Mouse (Mus musculus): ENCODE data around the gene Tomm20. TPM values are rescaled to one million over a fixed set of nuclear protein-coding genes. Genes with fewer than 3 reads are reported as not detected.

Tomm20 gene
- total RNA-seq (2014; rRNA removed) (22.6 and 57.1 TPM in 2 replicates), polyA plus RNA-seq (2012; rRNA removed) (233 and 251 TPM in 2 replicates)

GRCm38 (mm10) chr8:126945730-126946163, at the start of gene Tomm20:
Tomm20 (minus strand) TSS chr8:126945844.
- peak; percentile 85 for DNase-seq (ENCODE audit: extremely low read depth, low read depth, low spot score)
- Histone ChIP-seq H3K9ac (ENCODE audit: low read depth, low read length) (peak within 1 kb of the TSS; percentile 94), H3K4me1 (ENCODE audit: control insufficient read depth, insufficient read depth, low read length) (peaks cover 17% of the 10 kb centered on the region), H3K27ac (replicated peaks; ENCODE audit: insufficient read depth, low read depth, low read length) (peak within 1 kb of the TSS; percentile 77), H3K36me3 (ENCODE audit: control insufficient read depth, insufficient read depth, low read length) (peaks cover 12% of the 10 kb centered on the region; the same call in 1 of the 2 replicates), H3K4me3 (ENCODE audit: insufficient read depth, low read depth, low read length) (peak within 1 kb of the TSS; percentile 95), H3K79me2 (ENCODE audit: control insufficient read depth, insufficient read depth, low read length) (peaks cover 31% of the 10 kb centered on the region), H3K27me3 (ENCODE audit: control insufficient read depth, insufficient read depth, low read length) (no peaks in the 10 kb centered on the region)
- under 1% methylated on average over 48 of the region's 48 CpGs for WGBS
- TF ChIP-seq CTCF (IDR thresholded peaks at IDR 0.05; ENCODE audit: low read depth, low read length), result no peak
- TF ChIP-seq POLR2A (IDR thresholded peaks at IDR 0.05; ENCODE audit: extremely low read depth, insufficient read depth, low read length), result peak; percentile 60; the same call in 1 of the 2 replicates

GRCm38 (mm10) chr8:126994506-126994905, 48.9 kb upstream of the Tomm20 start:
- Histone ChIP-seq H3K36me3 (ENCODE audit: control insufficient read depth, insufficient read depth, low read length) (no peaks in the 10 kb centered on the region), H3K27ac (replicated peaks; ENCODE audit: insufficient read depth, low read depth, low read length) (no peak overlapping the region), H3K4me3 (ENCODE audit: insufficient read depth, low read depth, low read length) (no peak overlapping the region), H3K4me1 (ENCODE audit: control insufficient read depth, insufficient read depth, low read length) (no peaks in the 10 kb centered on the region), H3K27me3 (ENCODE audit: control insufficient read depth, insufficient read depth, low read length) (no peaks in the 10 kb centered on the region), H3K9ac (ENCODE audit: low read depth, low read length) (no peak overlapping the region), H3K79me2 (ENCODE audit: control insufficient read depth, insufficient read depth, low read length) (no peaks in the 10 kb centered on the region)
- DNase-seq (ENCODE audit: extremely low read depth, low read depth, low spot score), result no peak
- 85% methylated on average over 1 of the region's 1 CpGs for WGBS
- TF ChIP-seq POLR2A (IDR thresholded peaks at IDR 0.05; ENCODE audit: extremely low read depth, insufficient read depth, low read length), result no peak
- TF ChIP-seq CTCF (IDR thresholded peaks at IDR 0.05; ENCODE audit: low read depth, low read length), result no peak

- no peak overlapping the region for H3K27ac ChIP-seq (replicated peaks; ENCODE audit: insufficient read depth, low read depth, low read length)
- no peak for DNase-seq (ENCODE audit: extremely low read depth, low read depth, low spot score)
- no peak overlapping the region for H3K4me3 ChIP-seq (ENCODE audit: insufficient read depth, low read depth, low read length)
- H3K36me3 ChIP-seq (ENCODE audit: control insufficient read depth, insufficient read depth, low read length), result no peaks in the 10 kb centered on the region
- no peaks in the 10 kb centered on the region for H3K4me1 ChIP-seq (ENCODE audit: control insufficient read depth, insufficient read depth, low read length)
- no peak for TF ChIP-seq CTCF (IDR thresholded peaks at IDR 0.05; ENCODE audit: low read depth, low read length)
- TF ChIP-seq POLR2A (IDR thresholded peaks at IDR 0.05; ENCODE audit: extremely low read depth, insufficient read depth, low read length), result no peak
- no peaks in the 10 kb centered on the region for H3K27me3 ChIP-seq (ENCODE audit: control insufficient read depth, insufficient read depth, low read length)
- 87% methylated on average over 5 of the region's 5 CpGs for WGBS
- no peak overlapping the region for H3K9ac ChIP-seq (ENCODE audit: low read depth, low read length)
- no peaks in the 10 kb centered on the region for H3K79me2 ChIP-seq (ENCODE audit: control insufficient read depth, insufficient read depth, low read length)
These were observed 43.9 kb upstream of the Tomm20 start for GRCm38 (mm10) chr8:126989363-126990153.

- no peak overlapping the region for H3K27ac ChIP-seq (replicated peaks; ENCODE audit: insufficient read depth, low read depth, low read length)
- H3K79me2 ChIP-seq (ENCODE audit: control insufficient read depth, insufficient read depth, low read length), result no peaks in the 10 kb centered on the region
- H3K4me1 ChIP-seq (ENCODE audit: control insufficient read depth, insufficient read depth, low read length), result no peaks in the 10 kb centered on the region
- no peak overlapping the region for H3K9ac ChIP-seq (ENCODE audit: low read depth, low read length)
- H3K27me3 ChIP-seq (ENCODE audit: control insufficient read depth, insufficient read depth, low read length), result no peaks in the 10 kb centered on the region
- H3K4me3 ChIP-seq (ENCODE audit: insufficient read depth, low read depth, low read length), result no peak overlapping the region
- DNase-seq (ENCODE audit: extremely low read depth, low read depth, low spot score), result no peak
- H3K36me3 ChIP-seq (ENCODE audit: control insufficient read depth, insufficient read depth, low read length), result no peaks in the 10 kb centered on the region
- 82% methylated on average over 16 of the region's 16 CpGs for WGBS
- TF ChIP-seq CTCF (IDR thresholded peaks at IDR 0.05; ENCODE audit: low read depth, low read length) (no peak), POLR2A (IDR thresholded peaks at IDR 0.05; ENCODE audit: extremely low read depth, insufficient read depth, low read length) (no peak)
These were observed 42.8 kb upstream of the Tomm20 start for GRCm38 (mm10) chr8:126988346-126989006.

GRCm38 (mm10) chr8:126986495-126986894, 40.9 kb upstream of the Tomm20 start:
- Histone ChIP-seq H3K27ac (replicated peaks; ENCODE audit: insufficient read depth, low read depth, low read length) (no peak overlapping the region), H3K4me3 (ENCODE audit: insufficient read depth, low read depth, low read length) (no peak overlapping the region), H3K9ac (ENCODE audit: low read depth, low read length) (no peak overlapping the region), H3K4me1 (ENCODE audit: control insufficient read depth, insufficient read depth, low read length) (no peaks in the 10 kb centered on the region), H3K79me2 (ENCODE audit: control insufficient read depth, insufficient read depth, low read length) (no peaks in the 10 kb centered on the region), H3K27me3 (ENCODE audit: control insufficient read depth, insufficient read depth, low read length) (no peaks in the 10 kb centered on the region), H3K36me3 (ENCODE audit: control insufficient read depth, insufficient read depth, low read length) (no peaks in the 10 kb centered on the region)
- WGBS, result under 1% methylated on average over 12 of the region's 12 CpGs
- DNase-seq (ENCODE audit: extremely low read depth, low read depth, low spot score), result peak; percentile 69
- TF ChIP-seq POLR2A (IDR thresholded peaks at IDR 0.05; ENCODE audit: extremely low read depth, insufficient read depth, low read length), result no peak
- TF ChIP-seq CTCF (IDR thresholded peaks at IDR 0.05; ENCODE audit: low read depth, low read length), result peak; percentile 98
